Mouse (Mus musculus) midbrain, embryonic 14.5 days (tissue): ENCODE data around the gene Gls. TPM values are rescaled to one million over a fixed set of nuclear protein-coding genes. Genes with fewer than 3 reads are reported as not detected.

Source experiments
- ATAC-seq: fragments of 200-750 bp; cut with Nextera tagmentation; 2 replicates; pipeline ENCODE4 v1.8.0; 2017; ENCODE audit warnings: moderate number of reproducible peaks, moderate library complexity; ENCODE audit not compliant: low FRiP score, low TSS enrichment
- DNase-seq: peaks from one replicate; pipeline ENCODE4 v3.0.0-alpha.2; 2015
- H3K27ac ChIP-seq: fragments of 300-500 bp; sonication (generic); replicated peaks from 2 replicates; pipeline ENCODE4 v1.5.1; 2014; ENCODE audit warnings: mild to moderate bottlenecking, low read depth, low read length, moderate library complexity
- H3K27me3 ChIP-seq: fragments of 300-500 bp; sonication (generic); 2 replicates; pipeline ENCODE4 v1.6.1; 2014; ENCODE audit warnings: low read length, control low read depth, mixed read lengths; ENCODE audit not compliant: control insufficient read depth, insufficient read depth
- H3K36me3 ChIP-seq: fragments of 300-500 bp; sonication (generic); 2 replicates; pipeline ENCODE4 v1.6.1; 2014; ENCODE audit warnings: low read length, control low read depth; ENCODE audit not compliant: control insufficient read depth, insufficient read depth
- H3K4me1 ChIP-seq: fragments of 300-500 bp; sonication (generic); 2 replicates; pipeline ENCODE4 v1.6.1; 2014; ENCODE audit warnings: mild to moderate bottlenecking, antibody characterized with exemption, low read length, control low read depth; ENCODE audit not compliant: control insufficient read depth, insufficient read depth
- H3K4me2 ChIP-seq: fragments of 300-500 bp; sonication (generic); 2 replicates; pipeline ENCODE4 v1.6.1; 2014; ENCODE audit warnings: mild to moderate bottlenecking, low read length, moderate library complexity
- H3K4me3 ChIP-seq: fragments of 300-500 bp; sonication (generic); replicated peaks from 2 replicates; pipeline ENCODE4 v1.5.1; 2014; ENCODE audit warnings: low read depth, low read length
- H3K9ac ChIP-seq: fragments of 300-500 bp; sonication (generic); replicated peaks from 2 replicates; pipeline ENCODE4 v1.6.1; 2014; ENCODE audit warnings: mild to moderate bottlenecking, low read length, moderate library complexity
- H3K9me3 ChIP-seq: fragments of 300-500 bp; sonication (generic); 2 replicates; pipeline ENCODE4 v1.6.1; 2016; ENCODE audit warnings: low read length, control low read depth, mixed read lengths; ENCODE audit not compliant: control insufficient read depth
- WGBS: fragments of 180-500 bp; shearing (Covaris S2); extraction: QIAGEN DNeasy Blood & Tissue Kit; methylation state at CpG from one replicate; pipeline ENCODE4 v1.1.7; 2014; 5-methylcytosine and 5-hydroxymethylcytosine counted together
- polyA plus RNA-seq: library from polyadenylated mRNA; unstranded; fragments of >200 nt; fragmentation: Nextera tagmentation; extraction: Ambion mirVana; gene quantifications from 2 replicates; pipeline ENCODE4 v1.2.1, GENCODE M21; 2014

The Gls gene
- polyA plus RNA-seq, 1 experiment from 2014 or later = 67.1 TPM

DNA sequence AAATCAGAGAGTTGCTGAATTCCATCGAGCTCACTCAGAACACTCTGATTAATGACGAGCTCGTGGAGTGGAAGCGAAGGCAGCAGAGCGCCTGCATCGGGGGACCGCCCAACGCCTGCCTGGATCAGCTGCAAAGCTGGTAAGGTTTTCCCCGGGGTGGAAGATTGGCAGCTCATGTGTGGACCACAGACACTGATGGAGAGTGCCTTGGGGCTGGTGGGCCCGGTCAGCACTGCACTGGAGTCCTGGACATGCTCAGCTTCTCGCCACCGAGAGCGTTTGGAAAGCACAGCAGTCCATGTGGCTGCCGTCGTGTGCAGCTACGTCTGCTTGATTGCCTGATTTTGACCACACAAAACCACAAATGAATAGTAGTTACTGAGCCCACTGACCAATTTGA, 95.7 kb downstream of the Gls start:
- Histone ChIP-seq H3K4me2 (no peak overlapping the region), H3K9ac (no peak overlapping the region), H3K27me3 (no peaks in the 10 kb centered on the region), H3K27ac (no peak overlapping the region), H3K4me3 (no peak overlapping the region), H3K9me3 (no peaks in the 10 kb centered on the region), H3K4me1 (no peaks in the 10 kb centered on the region), H3K36me3 (0 out of 2 replicates have a peak, but pooled peaks cover 2% of the 10 kb centered on the region)
- DNase-seq (no peak), ATAC-seq (no peak)
- 73% methylated on average over 16 of the region's 16 CpGs for WGBS

DNA sequence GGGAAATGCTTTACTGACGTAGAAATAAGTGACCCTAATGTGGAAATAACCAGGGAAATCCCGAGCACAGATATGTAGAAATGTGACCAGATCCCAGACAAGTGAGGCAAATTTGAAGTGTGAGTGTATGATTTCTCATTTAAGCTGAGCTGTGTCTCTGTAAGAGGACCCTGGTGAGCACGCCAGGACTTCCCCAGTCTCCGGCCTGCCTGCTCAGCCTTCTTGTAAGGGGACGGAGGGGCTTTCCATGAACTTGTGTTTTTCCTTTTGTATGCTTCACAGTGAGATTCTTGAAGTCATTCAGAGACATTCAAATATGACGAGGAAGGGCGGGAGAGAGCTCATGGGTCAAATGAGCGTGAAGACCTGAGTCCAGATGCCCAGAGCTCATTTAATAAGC, 99.8 kb downstream of the Gls start:
- Histone ChIP-seq H3K9ac (no peak overlapping the region), H3K9me3 (no peaks in the 10 kb centered on the region), H3K4me3 (no peak overlapping the region), H3K36me3 (0 out of 2 replicates have a peak, but pooled peaks cover 2% of the 10 kb centered on the region), H3K27me3 (no peaks in the 10 kb centered on the region), H3K4me2 (no peak overlapping the region), H3K4me1 (no peaks in the 10 kb centered on the region), H3K27ac (no peak overlapping the region)
- 69% methylated on average over 8 of the region's 8 CpGs for WGBS
- no peak for ATAC-seq
- DNase-seq = no peak

DNA sequence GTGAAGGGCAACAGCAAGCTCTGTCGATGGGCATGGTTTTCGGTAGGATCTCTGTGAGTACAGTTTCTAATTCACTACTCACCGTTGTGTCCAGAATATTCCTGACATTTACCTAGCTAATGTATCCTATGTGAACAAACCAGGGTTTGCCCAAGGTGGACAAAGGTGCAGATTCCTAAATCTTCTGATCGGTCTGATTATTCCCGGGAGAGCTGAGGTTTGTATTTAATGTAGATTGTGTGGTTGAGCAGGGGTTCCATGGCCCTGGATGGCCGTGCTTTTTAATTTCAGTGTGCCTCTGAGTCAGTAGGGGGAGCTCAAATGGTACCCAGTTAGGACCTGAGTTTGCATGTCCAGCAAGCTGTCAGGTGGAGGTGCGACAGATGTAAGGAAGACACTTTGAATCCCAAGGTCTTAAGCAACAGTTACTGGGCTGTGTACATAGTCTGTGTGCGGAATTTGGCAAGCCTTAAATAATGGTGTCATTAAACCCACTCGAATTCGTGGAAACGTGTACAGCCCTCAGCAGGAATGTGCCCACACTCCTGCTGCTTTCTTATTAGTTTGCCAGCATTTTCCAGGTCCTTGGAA, 101.2 kb downstream of the Gls start:
- H3K4me3 ChIP-seq = no peak overlapping the region
- H3K4me2 ChIP-seq = no peak overlapping the region
- no peak for ATAC-seq
- H3K4me1 ChIP-seq = no peaks in the 10 kb centered on the region
- H3K36me3 ChIP-seq = 0 out of 2 replicates have a peak, but pooled peaks cover 3% of the 10 kb centered on the region
- 83% methylated on average over 11 of the region's 11 CpGs for WGBS
- no peak overlapping the region for H3K27ac ChIP-seq
- H3K9ac ChIP-seq = no peak overlapping the region
- H3K27me3 ChIP-seq = no peaks in the 10 kb centered on the region
- DNase-seq = no peak
- H3K9me3 ChIP-seq = no peaks in the 10 kb centered on the region

DNA sequence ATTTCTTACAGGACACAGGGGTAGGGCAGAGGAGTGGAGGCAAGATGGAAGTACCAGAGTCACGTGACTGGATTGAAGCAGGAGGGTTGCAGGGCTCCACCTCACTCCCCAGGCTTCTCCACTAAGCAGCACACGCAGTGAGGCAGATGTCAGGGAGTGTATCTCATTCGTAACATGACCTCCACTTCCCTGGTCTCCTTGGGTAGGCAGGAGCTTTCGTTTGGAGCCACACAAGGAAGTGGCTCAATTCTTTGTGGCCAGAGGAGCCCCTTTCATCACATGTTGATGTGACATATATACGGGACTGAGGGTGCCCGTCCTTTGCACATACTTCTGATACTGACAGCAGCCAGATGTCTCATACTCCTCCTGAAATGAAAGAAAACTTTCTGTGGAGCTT, 103.2 kb downstream of the Gls start:
- 0 out of 2 replicates have a peak, but pooled peaks cover 4% of the 10 kb centered on the region for H3K36me3 ChIP-seq
- ATAC-seq (no peak), DNase-seq (no peak)
- no peaks in the 10 kb centered on the region for H3K9me3 ChIP-seq
- no peaks in the 10 kb centered on the region for H3K27me3 ChIP-seq
- no peak overlapping the region for H3K9ac ChIP-seq
- H3K4me3 ChIP-seq = no peak overlapping the region
- no peak overlapping the region for H3K27ac ChIP-seq
- no peak overlapping the region for H3K4me2 ChIP-seq
- H3K4me1 ChIP-seq = no peaks in the 10 kb centered on the region
- WGBS = 77% methylated on average over 6 of the region's 6 CpGs

DNA sequence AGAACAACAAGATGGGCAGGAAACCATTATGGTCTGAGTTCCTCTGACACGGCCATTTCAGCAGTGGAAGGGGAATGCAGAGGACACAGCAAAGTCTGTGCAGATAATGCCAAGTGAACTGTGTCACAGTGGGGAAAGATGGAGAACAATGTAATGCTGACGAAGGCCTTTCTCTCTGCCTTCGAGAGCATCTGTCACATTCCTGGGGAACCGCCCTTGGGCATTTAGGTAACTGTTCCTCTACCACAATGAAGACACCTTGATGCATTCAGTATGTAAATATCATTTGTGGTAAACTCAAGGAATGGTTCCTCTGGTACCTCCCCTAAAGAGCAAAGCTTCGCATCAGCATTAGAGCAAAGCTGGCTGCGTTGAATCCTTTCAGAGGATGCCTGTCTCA, 105.7 kb downstream of the Gls start:
- H3K9ac ChIP-seq = no peak overlapping the region
- WGBS = 94% methylated on average over 6 of the region's 6 CpGs
- no peak for DNase-seq
- no peak overlapping the region for H3K27ac ChIP-seq
- no peaks in the 10 kb centered on the region for H3K27me3 ChIP-seq
- H3K4me2 ChIP-seq = no peak overlapping the region
- ATAC-seq = no peak
- 0 out of 2 replicates have a peak, but pooled peaks cover 4% of the 10 kb centered on the region for H3K36me3 ChIP-seq
- H3K4me3 ChIP-seq = no peak overlapping the region
- H3K4me1 ChIP-seq = no peaks in the 10 kb centered on the region
- no peaks in the 10 kb centered on the region for H3K9me3 ChIP-seq

DNA sequence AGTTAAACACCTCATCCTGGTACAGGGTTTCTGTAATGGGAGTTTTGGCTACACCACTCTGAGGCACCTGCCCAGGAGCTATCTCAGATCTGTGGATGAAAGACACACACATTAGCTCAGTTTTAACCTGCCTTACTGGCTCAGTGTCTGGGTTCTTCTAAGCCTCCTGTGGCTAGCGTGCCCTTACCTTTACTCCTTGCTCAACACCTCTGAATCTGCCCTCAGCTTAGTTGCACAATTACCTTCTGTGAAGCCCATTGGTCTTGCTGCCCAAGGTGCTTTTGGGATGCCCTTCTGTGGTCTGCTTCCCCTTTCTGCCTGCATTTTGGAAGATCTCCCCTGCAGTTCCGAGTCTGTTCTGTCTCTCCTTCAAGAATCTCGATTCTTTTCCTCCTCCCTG, 108.2 kb downstream of the Gls start:
- H3K9me3 ChIP-seq = no peaks in the 10 kb centered on the region
- H3K27me3 ChIP-seq = no peaks in the 10 kb centered on the region
- no peak for DNase-seq
- no peak overlapping the region for H3K4me3 ChIP-seq
- no peaks in the 10 kb centered on the region for H3K4me1 ChIP-seq
- H3K9ac ChIP-seq = no peak overlapping the region
- no peak for ATAC-seq
- H3K4me2 ChIP-seq = no peak overlapping the region
- 0 out of 2 replicates have a peak, but pooled peaks cover 4% of the 10 kb centered on the region for H3K36me3 ChIP-seq
- H3K27ac ChIP-seq = no peak overlapping the region
- 75% methylated on average over 3 of the region's 3 CpGs for WGBS

DNA sequence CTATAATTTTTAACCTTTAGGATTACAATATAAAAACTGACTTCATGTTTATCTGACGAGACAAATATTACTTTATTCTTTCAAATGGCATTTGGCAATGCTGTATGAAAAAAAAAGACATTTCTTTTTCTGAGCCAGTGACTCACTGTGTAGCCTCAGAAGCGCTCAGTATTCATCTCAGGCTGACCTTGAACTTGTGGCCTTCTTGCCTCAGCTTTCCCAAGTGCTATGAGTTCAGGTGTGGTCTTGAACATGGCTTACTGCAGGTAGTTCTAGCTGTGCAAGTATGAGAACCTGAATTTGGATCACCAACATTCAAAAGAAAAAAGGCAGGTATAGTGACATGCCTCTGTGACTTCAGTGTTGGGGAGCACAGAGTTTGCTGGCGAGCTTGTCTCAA, 112.0 kb downstream of the Gls start:
- Histone ChIP-seq H3K4me2 (no peak overlapping the region), H3K9ac (no peak overlapping the region), H3K4me3 (no peak overlapping the region), H3K4me1 (no peaks in the 10 kb centered on the region), H3K27me3 (no peaks in the 10 kb centered on the region), H3K36me3 (no peaks in the 10 kb centered on the region), H3K27ac (no peak overlapping the region), H3K9me3 (no peaks in the 10 kb centered on the region)
- DNase-seq (no peak), ATAC-seq (no peak)
- WGBS = 90% methylated on average over 3 of the region's 3 CpGs

DNA sequence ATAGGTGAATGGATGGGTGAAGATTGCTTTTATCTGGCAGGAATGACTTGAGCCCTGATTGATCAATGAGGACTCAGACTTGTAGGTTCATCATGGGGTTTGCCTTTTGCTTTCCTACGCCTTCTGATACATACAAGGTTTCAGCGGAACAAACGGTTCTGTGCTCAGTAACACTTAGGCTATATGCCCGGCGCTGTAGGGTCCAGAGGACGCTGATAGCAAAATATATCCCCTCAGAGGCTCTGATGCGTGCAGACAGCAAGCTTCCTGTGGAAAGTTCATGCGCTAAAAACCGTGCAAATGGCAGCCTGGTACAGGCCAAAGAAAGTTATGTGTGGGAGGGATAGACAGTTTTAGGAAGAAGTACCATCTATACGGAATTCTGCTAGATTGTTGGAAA, 112.8 kb downstream of the Gls start:
- H3K27me3 ChIP-seq = no peaks in the 10 kb centered on the region
- DNase-seq = peak; percentile 4

DNA sequence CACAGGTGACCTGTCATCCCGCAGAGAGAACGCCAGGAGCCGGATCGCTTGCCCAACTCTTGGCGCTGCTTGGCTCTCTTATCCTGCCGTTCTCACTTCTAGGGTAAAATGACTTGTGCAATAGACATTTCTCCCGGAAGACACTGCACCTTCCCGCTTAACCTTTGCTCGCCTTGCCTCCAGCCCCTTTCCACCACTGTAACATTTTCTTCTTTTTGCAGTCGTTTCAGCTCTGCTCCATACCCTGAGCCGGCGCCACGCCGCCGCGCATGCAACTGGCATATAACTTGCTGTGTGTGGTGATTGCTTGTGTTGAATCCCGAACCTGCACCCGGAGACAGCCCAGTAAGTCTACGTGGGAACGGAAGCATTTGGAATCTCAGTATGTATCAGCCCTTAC, 113.3 kb downstream of the Gls start:
- peak overlapping the region; percentile 81 for H3K4me3 ChIP-seq
- no peaks in the 10 kb centered on the region for H3K27me3 ChIP-seq
- peak overlapping the region; percentile 83 for H3K4me2 ChIP-seq
- ATAC-seq (0 out of 2 replicates have a peak, but pooled peaks have one; percentile 38), DNase-seq (no peak)
- H3K9me3 ChIP-seq = no peaks in the 10 kb centered on the region
- H3K4me1 ChIP-seq = no peaks in the 10 kb centered on the region
- WGBS = under 1% methylated on average over 20 of the region's 20 CpGs
- peak overlapping the region; percentile 70 for H3K9ac ChIP-seq
- no peaks in the 10 kb centered on the region for H3K36me3 ChIP-seq
- no peak overlapping the region for H3K27ac ChIP-seq

More for the DNA sequence above, 112.8 kb downstream of the Gls start:
- no peak for ATAC-seq
- peak overlapping the region; percentile 83 for H3K4me2 ChIP-seq
- 41% methylated on average over 10 of the region's 10 CpGs for WGBS
- H3K36me3 ChIP-seq = no peaks in the 10 kb centered on the region
- peak overlapping the region; percentile 70; the same call in 1 of the 2 replicates for H3K9ac ChIP-seq
- H3K4me1 ChIP-seq = no peaks in the 10 kb centered on the region
- no peak overlapping the region for H3K27ac ChIP-seq
- no peaks in the 10 kb centered on the region for H3K9me3 ChIP-seq
- peak overlapping the region; percentile 81 for H3K4me3 ChIP-seq
